Mouse (Mus musculus) neural tube, embryonic 14.5 days (tissue): ENCODE measurements around the gene Fcgr3. TPM values are rescaled to one million over a fixed set of nuclear protein-coding genes. Genes with fewer than 3 reads are reported as not detected.
"Not testable (repeated sequence)": the region's sequence is repeated elsewhere in the genome, so short reads cannot be mapped to it uniquely, and the experiment has no call there.

Source experiments
- ATAC-seq: fragments of 200-750 bp; cut with Nextera tagmentation; 2 replicates; pipeline ENCODE4 v1.8.0; 2017; ENCODE audit warnings: low read depth, mild to moderate bottlenecking, moderate TSS enrichment, moderate library complexity
- H3K27ac ChIP-seq: fragments of 300-500 bp; sonication (generic); 2 replicates; pipeline ENCODE4 v1.5.1; 2014; ENCODE audit warnings: low read depth, mild to moderate bottlenecking, control low read depth, low read length, moderate library complexity, mixed read lengths
- H3K27me3 ChIP-seq: fragments of 300-500 bp; sonication (generic); 2 replicates; pipeline ENCODE4 v1.6.1; 2014; ENCODE audit warnings: low read length; ENCODE audit not compliant: control insufficient read depth, insufficient read depth
- H3K36me3 ChIP-seq: fragments of 300-500 bp; sonication (generic); 2 replicates; pipeline ENCODE4 v1.6.1; 2014; ENCODE audit warnings: low read length, mixed read lengths; ENCODE audit not compliant: control insufficient read depth, insufficient read depth
- H3K4me1 ChIP-seq: fragments of 300-500 bp; sonication (generic); 2 replicates; pipeline ENCODE4 v1.6.1; 2014; ENCODE audit warnings: low read length; ENCODE audit not compliant: control insufficient read depth, insufficient read depth
- H3K4me2 ChIP-seq: fragments of 300-500 bp; sonication (generic); 2 replicates; pipeline ENCODE4 v1.6.1; 2014; ENCODE audit warnings: mild to moderate bottlenecking, low read depth, low read length, control low read depth
- H3K4me3 ChIP-seq: fragments of 300-500 bp; sonication (generic); 2 replicates; pipeline ENCODE4 v1.5.1; 2014; ENCODE audit warnings: low read depth, low read length, control low read depth, mixed read lengths
- H3K9ac ChIP-seq: fragments of 300-500 bp; sonication (generic); replicated peaks from 2 replicates; pipeline ENCODE4 v1.6.1; 2014; ENCODE audit warnings: low read depth, mild to moderate bottlenecking, control low read depth, low read length, mixed read lengths
- H3K9me3 ChIP-seq: fragments of 300-500 bp; sonication (generic); 2 replicates; pipeline ENCODE4 v1.6.1; 2016; ENCODE audit warnings: low read length; ENCODE audit not compliant: control insufficient read depth
- WGBS: fragments of 180-500 bp; shearing (Covaris S2); extraction: QIAGEN DNeasy Blood & Tissue Kit; methylation state at CpG from one replicate; pipeline ENCODE4 v1.1.7; 2014; 5-methylcytosine and 5-hydroxymethylcytosine counted together
- polyA plus RNA-seq: library from polyadenylated mRNA; unstranded; fragments of >200 nt; fragmentation: Nextera tagmentation; extraction: Ambion mirVana; gene quantifications from 2 replicates; pipeline ENCODE4 v1.2.1, GENCODE M21; 2014

The Fcgr3 gene
- polyA plus RNA-seq, 1 experiment from 2014 or later, result 5.5 TPM

- H3K4me1 ChIP-seq, result no peaks in the 10 kb centered on the region
- no peak overlapping the region for H3K27ac ChIP-seq
- peaks cover 6% of the 10 kb centered on the region; the same call in 1 of the 2 replicates for H3K27me3 ChIP-seq
- ATAC-seq, result no peak
- no peaks in the 10 kb centered on the region for H3K36me3 ChIP-seq
- no peak overlapping the region for H3K4me3 ChIP-seq
- 68% methylated on average over 2 of the region's 2 CpGs for WGBS
- H3K9me3 ChIP-seq, result no peaks in the 10 kb centered on the region
- H3K9ac ChIP-seq, result no peak overlapping the region
- no peak overlapping the region for H3K4me2 ChIP-seq
Observed at GRCm38 (mm10) chr1:171090761-171091160, 26.0 kb upstream of the Fcgr3 start.

- WGBS, result 97% methylated on average over 1 of the region's 1 CpGs
- no peaks in the 10 kb centered on the region for H3K9me3 ChIP-seq
- peaks cover 7% of the 10 kb centered on the region; the same call in 1 of the 2 replicates for H3K27me3 ChIP-seq
- H3K4me3 ChIP-seq, result no peak overlapping the region
- no peaks in the 10 kb centered on the region for H3K4me1 ChIP-seq
- no peak for ATAC-seq
- no peaks in the 10 kb centered on the region for H3K36me3 ChIP-seq
- no peak overlapping the region for H3K9ac ChIP-seq
- H3K27ac ChIP-seq, result no peak overlapping the region
- H3K4me2 ChIP-seq, result no peak overlapping the region
Observed at GRCm38 (mm10) chr1:171089891-171090290, 25.2 kb upstream of the Fcgr3 start.

GRCm38 (mm10) chr1:171088237-171088869 is 23.6 kb upstream of the Fcgr3 start:
- H3K9ac ChIP-seq, ATAC-seq, H3K27me3 ChIP-seq, H3K4me3 ChIP-seq, H3K4me1 ChIP-seq, H3K36me3 ChIP-seq, H3K27ac ChIP-seq, H3K9me3 ChIP-seq: not testable (repeated sequence)
- 6% methylated on average over 10 of the region's 10 CpGs for WGBS
- H3K4me2 ChIP-seq, result peak overlapping the region; percentile 21; the same call in 1 of the 2 replicates

GRCm38 (mm10) chr1:171085718-171086117 is 21.0 kb upstream of the Fcgr3 start:
- H3K4me3 ChIP-seq, result peak overlapping the region; percentile 42
- H3K4me2 ChIP-seq, result peak overlapping the region; percentile 78
- peak overlapping the region; percentile 56 for H3K9ac ChIP-seq
- H3K4me1 ChIP-seq, result no peaks in the 10 kb centered on the region
- ATAC-seq, result no peak
- peaks cover 9% of the 10 kb centered on the region for H3K27me3 ChIP-seq
- whole genome bisulfite sequencing, result under 1% methylated on average over 26 of the region's 26 CpGs
- no peaks in the 10 kb centered on the region for H3K36me3 ChIP-seq
- H3K27ac ChIP-seq, result no peak overlapping the region
- H3K9me3 ChIP-seq, result no peaks in the 10 kb centered on the region

GRCm38 (mm10) chr1:171081512-171082231 is 16.9 kb upstream of the Fcgr3 start:
- H3K9ac ChIP-seq, H3K4me2 ChIP-seq, H3K4me1 ChIP-seq, H3K9me3 ChIP-seq, H3K36me3 ChIP-seq, H3K27ac ChIP-seq, H3K4me3 ChIP-seq: not testable (repeated sequence)
- peak; percentile 23; the same call in 1 of the 2 replicates for ATAC-seq
- WGBS, result 31% methylated on average over 9 of the region's 17 CpGs
- H3K27me3 ChIP-seq, result peaks cover 11% of the 10 kb centered on the region

- not testable (repeated sequence) for H3K27ac ChIP-seq, H3K27me3 ChIP-seq, H3K4me3 ChIP-seq, H3K4me1 ChIP-seq, H3K9ac ChIP-seq, H3K9me3 ChIP-seq, H3K36me3 ChIP-seq, H3K4me2 ChIP-seq
- no CpG with 5 or more reads among the region's 43 CpGs for WGBS
- ATAC-seq, result peak; percentile 36
Observed at GRCm38 (mm10) chr1:171079825-171080224, 15.1 kb upstream of the Fcgr3 start.

- H3K36me3 ChIP-seq, H3K9ac ChIP-seq, H3K4me2 ChIP-seq, H3K9me3 ChIP-seq, H3K4me1 ChIP-seq, H3K27me3 ChIP-seq, H3K4me3 ChIP-seq, H3K27ac ChIP-seq: not testable (repeated sequence)
- ATAC-seq, result peak; percentile 33
- 0% methylated on average over 1 of the region's 35 CpGs for WGBS
Observed at GRCm38 (mm10) chr1:171079345-171079744, 14.6 kb upstream of the Fcgr3 start.

GRCm38 (mm10) chr1:171078419-171078818 is 13.7 kb upstream of the Fcgr3 start:
- not testable (repeated sequence) for H3K36me3 ChIP-seq, H3K4me3 ChIP-seq, H3K4me1 ChIP-seq, ATAC-seq, H3K27me3 ChIP-seq, H3K4me2 ChIP-seq, H3K27ac ChIP-seq, H3K9ac ChIP-seq, H3K9me3 ChIP-seq
- 23% methylated on average over 11 of the region's 12 CpGs for WGBS

- peak; percentile 21; the same call in 1 of the 2 replicates for ATAC-seq
- H3K4me3 ChIP-seq, result not testable (repeated sequence)
Observed at GRCm38 (mm10) chr1:171077955-171078354, 13.2 kb upstream of the Fcgr3 start.

More at GRCm38 (mm10) chr1:171077955-171078354, 13.2 kb upstream of the Fcgr3 start:
- not testable (repeated sequence) for H3K9me3 ChIP-seq, H3K9ac ChIP-seq, H3K27me3 ChIP-seq, H3K27ac ChIP-seq, H3K36me3 ChIP-seq, H3K4me1 ChIP-seq
- WGBS, result 5% methylated on average over 16 of the region's 27 CpGs
- 0 out of 2 replicates have a peak overlapping the region, but pooled peaks have one; percentile 26 for H3K4me2 ChIP-seq
